Mouse (Mus musculus): ENCODE measurements around the gene Eno1. TPM values are rescaled to one million over a fixed set of nuclear protein-coding genes. Genes with fewer than 3 reads are reported as not detected.

The Eno1 gene
- total and polyA plus RNA-seq, 2 experiments from 2014 or later, result 549 to 1,243 TPM

GRCm38 (mm10) chr4:150204877-150205276 lies 31.6 kb upstream of the Eno1 start:
- DNase-seq (ENCODE audit: low spot score) (no peak), ATAC-seq (no peak)
- Histone ChIP-seq H3K4me1 (ENCODE audit: insufficient read depth, low read length) (no peaks in the 10 kb centered on the region), H3K4me2 (ENCODE audit: low read depth, low read length) (no peak overlapping the region), H3K27ac (no peak overlapping the region), H3K36me3 (ENCODE audit: insufficient read depth, low read length) (no peaks in the 10 kb centered on the region), H3K9me3 (ENCODE audit: low read length) (no peaks in the 10 kb centered on the region), H3K4me3 (ENCODE audit: low read length) (no peak overlapping the region), H3K9ac (replicated peaks; ENCODE audit: low read length) (no peak overlapping the region), H3K27me3 (ENCODE audit: insufficient read depth, low read length) (no peaks in the 10 kb centered on the region)
- WGBS, result 88% methylated on average over 3 of the region's 3 CpGs
- TF ChIP-seq CTCF (IDR thresholded peaks at IDR 0.05; ENCODE audit: low read depth), result no peak

- no peak overlapping the region for H3K4me2 ChIP-seq (ENCODE audit: low read depth, low read length)
- H3K36me3 ChIP-seq (ENCODE audit: insufficient read depth, low read length), result no peaks in the 10 kb centered on the region
- H3K4me3 ChIP-seq (ENCODE audit: low read length), result no peak overlapping the region
- WGBS, result 94% methylated on average over 5 of the region's 5 CpGs
- H3K9ac ChIP-seq (replicated peaks; ENCODE audit: low read length), result no peak overlapping the region
- H3K27me3 ChIP-seq (ENCODE audit: insufficient read depth, low read length), result no peaks in the 10 kb centered on the region
- DNase-seq (ENCODE audit: low spot score) (no peak), ATAC-seq (no peak)
- no peaks in the 10 kb centered on the region for H3K9me3 ChIP-seq (ENCODE audit: low read length)
- no peak for TF ChIP-seq CTCF (IDR thresholded peaks at IDR 0.05; ENCODE audit: low read depth)
- H3K27ac ChIP-seq, result no peak overlapping the region
- no peaks in the 10 kb centered on the region for H3K4me1 ChIP-seq (ENCODE audit: insufficient read depth, low read length)
Observed at GRCm38 (mm10) chr4:150209751-150210150, 26.8 kb upstream of the Eno1 start.

- no peak overlapping the region for H3K9ac ChIP-seq (replicated peaks; ENCODE audit: low read length)
- H3K4me2 ChIP-seq (ENCODE audit: low read depth, low read length), result no peak overlapping the region
- H3K36me3 ChIP-seq (ENCODE audit: insufficient read depth, low read length), result no peaks in the 10 kb centered on the region
- H3K4me1 ChIP-seq (ENCODE audit: insufficient read depth, low read length), result no peaks in the 10 kb centered on the region
- H3K27ac ChIP-seq, result no peak overlapping the region
- DNase-seq (ENCODE audit: low spot score) (no peak), ATAC-seq (no peak)
- no peaks in the 10 kb centered on the region for H3K9me3 ChIP-seq (ENCODE audit: low read length)
- 72% methylated on average over 8 of the region's 8 CpGs for WGBS
- H3K4me3 ChIP-seq (ENCODE audit: low read length), result no peak overlapping the region
- TF ChIP-seq CTCF (IDR thresholded peaks at IDR 0.05; ENCODE audit: low read depth), result no peak
- no peaks in the 10 kb centered on the region for H3K27me3 ChIP-seq (ENCODE audit: insufficient read depth, low read length)
Observed at GRCm38 (mm10) chr4:150210306-150210705, 26.2 kb upstream of the Eno1 start.

DNA sequence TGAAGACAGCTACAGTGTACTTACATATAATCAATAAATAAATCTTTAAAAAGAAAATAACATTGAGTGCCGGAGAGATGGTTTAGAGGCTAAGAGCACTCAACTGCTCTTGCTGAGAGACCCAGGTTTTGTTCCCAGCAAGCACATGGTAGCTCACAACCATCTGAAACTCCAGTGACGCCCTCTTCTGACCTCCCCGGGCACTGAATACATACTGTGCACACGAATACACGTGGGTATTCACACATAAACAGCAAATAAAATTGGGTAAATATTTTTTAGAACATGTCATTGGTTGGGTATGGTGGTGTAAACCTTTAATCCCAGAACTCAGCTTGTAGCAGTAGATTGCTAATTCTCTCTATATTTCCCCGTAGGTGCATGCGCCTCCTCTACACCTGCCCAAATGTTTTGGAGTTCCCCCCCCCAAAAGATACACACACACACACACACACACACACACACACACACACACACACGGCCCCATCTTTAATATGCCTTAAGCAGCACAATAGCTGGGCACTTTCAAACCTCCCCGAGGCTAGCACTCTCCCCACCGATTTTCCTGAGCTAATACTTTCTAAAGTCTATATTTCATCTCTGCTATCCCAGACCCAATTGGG lies 24.5 kb upstream of the Eno1 start:
- 51% methylated on average over 10 of the region's 10 CpGs for WGBS
- Histone ChIP-seq H3K9me3 (ENCODE audit: low read length) (no peaks in the 10 kb centered on the region), H3K9ac (replicated peaks; ENCODE audit: low read length) (no peak overlapping the region), H3K4me2 (ENCODE audit: low read depth, low read length) (peak overlapping the region; percentile 47), H3K27me3 (ENCODE audit: insufficient read depth, low read length) (no peaks in the 10 kb centered on the region), H3K36me3 (ENCODE audit: insufficient read depth, low read length) (no peaks in the 10 kb centered on the region), H3K4me3 (ENCODE audit: low read length) (0 out of 2 replicates have a peak overlapping the region, but pooled peaks have one; percentile 2), H3K27ac (no peak overlapping the region), H3K4me1 (ENCODE audit: insufficient read depth, low read length) (no peaks in the 10 kb centered on the region)
- no peak for TF ChIP-seq CTCF (IDR thresholded peaks at IDR 0.05; ENCODE audit: low read depth)
- ATAC-seq (peak; percentile 63), DNase-seq (ENCODE audit: low spot score) (no peak)

GRCm38 (mm10) chr4:150212553-150212971 lies 24.0 kb upstream of the Eno1 start:
- ATAC-seq, result peak; percentile 92
- TF ChIP-seq CTCF (IDR thresholded peaks at IDR 0.05; ENCODE audit: low read depth), result no peak

GRCm38 (mm10) chr4:150213910-150214309 lies 22.6 kb upstream of the Eno1 start:
- Histone ChIP-seq H3K4me2 (ENCODE audit: low read depth, low read length) (no peak overlapping the region), H3K27me3 (ENCODE audit: insufficient read depth, low read length) (no peaks in the 10 kb centered on the region), H3K27ac (no peak overlapping the region), H3K9me3 (ENCODE audit: low read length) (no peaks in the 10 kb centered on the region), H3K36me3 (ENCODE audit: insufficient read depth, low read length) (no peaks in the 10 kb centered on the region), H3K4me3 (ENCODE audit: low read length) (no peak overlapping the region), H3K9ac (replicated peaks; ENCODE audit: low read length) (no peak overlapping the region), H3K4me1 (ENCODE audit: insufficient read depth, low read length) (no peaks in the 10 kb centered on the region)
- ATAC-seq, result no peak
- DNase-seq (ENCODE audit: low spot score), result no peak
- WGBS, result 30% methylated on average over 5 of the region's 5 CpGs
- TF ChIP-seq CTCF (IDR thresholded peaks at IDR 0.05; ENCODE audit: low read depth), result peak; percentile 59

More at GRCm38 (mm10) chr4:150212553-150212971, 24.0 kb upstream of the Eno1 start:
- WGBS, result 4% methylated on average over 15 of the region's 15 CpGs
- DNase-seq (ENCODE audit: low spot score), result peak; percentile 84
- Histone ChIP-seq H3K4me2 (ENCODE audit: low read depth, low read length) (peak overlapping the region; percentile 47), H3K9ac (replicated peaks; ENCODE audit: low read length) (no peak overlapping the region), H3K4me3 (ENCODE audit: low read length) (peak overlapping the region; percentile 2; the same call in 1 of the 2 replicates), H3K36me3 (ENCODE audit: insufficient read depth, low read length) (no peaks in the 10 kb centered on the region), H3K9me3 (ENCODE audit: low read length) (no peaks in the 10 kb centered on the region), H3K27me3 (ENCODE audit: insufficient read depth, low read length) (no peaks in the 10 kb centered on the region), H3K27ac (no peak overlapping the region), H3K4me1 (ENCODE audit: insufficient read depth, low read length) (no peaks in the 10 kb centered on the region)

GRCm38 (mm10) chr4:150216423-150216822 lies 20.1 kb upstream of the Eno1 start:
- Histone ChIP-seq H3K9ac (replicated peaks; ENCODE audit: low read length) (no peak overlapping the region), H3K36me3 (ENCODE audit: insufficient read depth, low read length) (no peaks in the 10 kb centered on the region), H3K9me3 (ENCODE audit: low read length) (no peaks in the 10 kb centered on the region), H3K27me3 (ENCODE audit: insufficient read depth, low read length) (no peaks in the 10 kb centered on the region), H3K27ac (no peak overlapping the region), H3K4me3 (ENCODE audit: low read length) (no peak overlapping the region), H3K4me2 (ENCODE audit: low read depth, low read length) (no peak overlapping the region), H3K4me1 (ENCODE audit: insufficient read depth, low read length) (no peaks in the 10 kb centered on the region)
- WGBS, result 47% methylated on average over 6 of the region's 6 CpGs
- no peak for TF ChIP-seq CTCF (IDR thresholded peaks at IDR 0.05; ENCODE audit: low read depth)
- no peak for DNase-seq (ENCODE audit: low spot score)
- no peak for ATAC-seq

All from hindbrain, postnatal 0 days (tissue).